Mouse (Mus musculus) spleen, adult 18-20 months (tissue): ENCODE measurements around the gene Pigl.
"Not testable (repeated sequence)": the region's sequence is repeated elsewhere in the genome, so short reads cannot be mapped to it uniquely, and the experiment has no call there.

ENCODE experiments used
- DNase-seq, 2 experiments: peaks; one replicate each; pipeline ENCODE4 v3.0.0; 2022; ENCODE audit warnings: mixed read lengths in 2 of 2

Pigl gene

GRCm38 (mm10) chr11:62458276-62458724 is at the start of gene Pigl, which contains the start of gene Ncor1:
TSS of gene Pigl (plus strand) at chr11:62458460.
TSS of gene Ncor1 (minus strand) at chr11:62458541.
- peak; percentile 67 to 71 for DNase-seq

- DNase-seq: no peak
Measured at GRCm38 (mm10) chr11:62408848-62409247, 49.4 kb upstream of the Pigl start.

GRCm38 (mm10) chr11:62409611-62410010 is 48.6 kb upstream of the Pigl start:
- DNase-seq: no peak

- no peak for DNase-seq
Measured at GRCm38 (mm10) chr11:62415026-62415425, 43.2 kb upstream of the Pigl start.

- DNase-seq: no peak
Measured at GRCm38 (mm10) chr11:62424525-62424924, 33.7 kb upstream of the Pigl start.

- DNase-seq: no peak
Measured at GRCm38 (mm10) chr11:62426266-62426665, 32.0 kb upstream of the Pigl start.

- DNase-seq: peak; percentile 10 to 60
Measured at GRCm38 (mm10) chr11:62427105-62427504, 31.2 kb upstream of the Pigl start.

- DNase-seq: no peak
Measured at GRCm38 (mm10) chr11:62432211-62432610, 26.0 kb upstream of the Pigl start.

- DNase-seq: no peak
Measured at GRCm38 (mm10) chr11:62440670-62441315, 17.5 kb upstream of the Pigl start.

- no peak for DNase-seq
Measured at GRCm38 (mm10) chr11:62445799-62446198, 12.5 kb upstream of the Pigl start.

- DNase-seq: no peak
Measured at GRCm38 (mm10) chr11:62448971-62449370, 9.3 kb upstream of the Pigl start.

- DNase-seq: no peak
Measured at GRCm38 (mm10) chr11:62455193-62455592, 3.1 kb upstream of the Pigl start.

- DNase-seq: no peak
Measured at GRCm38 (mm10) chr11:62456021-62456482, 2.2 kb upstream of the Pigl start.

- DNase-seq: peak in 1 of 2 experiments; percentile 44
Measured at GRCm38 (mm10) chr11:62456483-62457172, 1.6 kb upstream of the Pigl start.

GRCm38 (mm10) chr11:62457241-62457890 is 894 bp upstream of the Pigl start:
- peak; percentile 84 to 89 for DNase-seq

GRCm38 (mm10) chr11:62457891-62458270 is 379 bp upstream of the Pigl start:
- DNase-seq: no peak

- DNase-seq: no peak
Measured at GRCm38 (mm10) chr11:62458780-62459179, 520 bp downstream of the Pigl start.

- not testable (repeated sequence) for DNase-seq
Measured at GRCm38 (mm10) chr11:62462529-62462928, 4.3 kb downstream of the Pigl start.

- no peak for DNase-seq
Measured at GRCm38 (mm10) chr11:62463225-62463915, 5.1 kb downstream of the Pigl start.

- no peak for DNase-seq
Measured at GRCm38 (mm10) chr11:62464696-62465095, 6.4 kb downstream of the Pigl start.

- no peak for DNase-seq
Measured at GRCm38 (mm10) chr11:62465849-62466248, 7.6 kb downstream of the Pigl start.

- no peak for DNase-seq
Measured at GRCm38 (mm10) chr11:62466546-62466945, 8.3 kb downstream of the Pigl start.

GRCm38 (mm10) chr11:62467289-62467688 is 9.0 kb downstream of the Pigl start:
- DNase-seq: not testable (repeated sequence)
